ENCODE assay signal across 20 mouse cellular contexts in the genomic region with DNA sequence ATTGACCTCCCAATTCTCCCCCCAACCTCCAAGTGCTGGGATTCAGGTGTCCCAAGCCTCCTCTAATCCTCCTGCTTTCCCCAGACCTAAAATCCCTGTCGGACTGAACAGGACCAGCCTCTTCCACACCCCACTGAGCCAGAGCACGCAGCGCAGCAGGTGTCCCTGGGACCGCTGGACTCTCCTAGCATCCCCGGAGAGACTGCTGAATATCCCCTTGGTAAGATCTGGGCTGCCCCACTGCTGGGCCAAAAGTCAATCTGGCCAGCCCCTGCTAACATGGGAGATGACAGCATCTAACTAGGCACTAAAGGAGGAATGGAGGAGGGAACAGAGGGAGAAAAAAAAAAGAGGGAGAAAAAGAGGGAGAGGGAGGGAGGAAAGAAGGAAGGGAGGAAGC.
"Had no signal": no experiment of that assay in that cellular context is flagged by ENCODE, and none has a peak within 500 bp of the region (broad histone marks: within the 10 kb centered on the region; RNA-seq: fewer than 3 reads in every experiment).

No protein-coding gene starts in this region.

- H3K9me3 ChIP-seq: intestine, embryonic 15.5 days; kidney, embryonic 15.5 days; neural tube, embryonic 13.5 days; stomach, embryonic 15.5 days had no signal

- H3K9ac ChIP-seq: stomach, embryonic 15.5 days had no signal

- DNase-seq: kidney, adult 11 months; kidney, adult 8-10 months; kidney, postnatal 10 days; kidney, postnatal 36 days; layer of hippocampus, postnatal 36 days; liver, postnatal 0 days; lung, embryonic 14.5 days; retina, postnatal 1 day; right cerebral cortex, postnatal 25 days; spleen, adult 18-20 months; thymus, adult 18-20 months had no signal

- H3K4me3 ChIP-seq: myocyte had no signal

- H3K27ac ChIP-seq: intestine, embryonic 15.5 days; kidney, embryonic 15.5 days; left cerebral cortex, adult 2 months; liver, embryonic 12.5 days; macrophage; midbrain, embryonic 12.5 days; neural tube, embryonic 13.5 days; stomach, embryonic 15.5 days had no signal

- H3K36me3 ChIP-seq: intestine, embryonic 15.5 days; midbrain, embryonic 12.5 days; stomach, embryonic 15.5 days had no signal
